Mouse (Mus musculus) c-Kit-negative CD71-positive TER-119-positive erythroid progenitor cells, embryonic 14.5 days (primary cell): ENCODE measurements around the gene H2al1a.

Experiments
- DNase-seq: peaks from one replicate; pipeline ENCODE4 v3.0.0-alpha.2; 2013; ENCODE audit warnings: low read depth, low spot score

Gene H2al1a

DNA sequence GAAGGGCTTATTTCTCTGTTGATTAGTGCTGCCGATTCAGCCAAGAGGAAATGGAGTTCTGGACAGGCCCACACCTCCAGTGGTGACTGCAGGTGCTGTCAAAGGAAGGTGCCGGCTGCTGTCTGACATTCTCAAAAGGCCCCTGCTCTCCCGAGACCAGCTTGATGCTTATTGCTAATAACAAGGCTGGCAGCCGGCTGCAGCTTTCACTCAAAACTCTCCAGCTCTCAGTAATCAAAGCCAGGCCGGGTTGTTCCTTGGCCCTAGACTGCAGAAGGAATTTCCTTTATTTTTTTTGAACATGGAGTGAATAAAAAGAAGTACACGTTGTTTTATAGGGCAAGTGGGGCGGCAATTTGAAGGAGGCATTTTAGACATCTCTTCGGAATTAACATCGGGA lies 46.7 kb downstream of the H2al1a start:
- DNase-seq = no peak

DNA sequence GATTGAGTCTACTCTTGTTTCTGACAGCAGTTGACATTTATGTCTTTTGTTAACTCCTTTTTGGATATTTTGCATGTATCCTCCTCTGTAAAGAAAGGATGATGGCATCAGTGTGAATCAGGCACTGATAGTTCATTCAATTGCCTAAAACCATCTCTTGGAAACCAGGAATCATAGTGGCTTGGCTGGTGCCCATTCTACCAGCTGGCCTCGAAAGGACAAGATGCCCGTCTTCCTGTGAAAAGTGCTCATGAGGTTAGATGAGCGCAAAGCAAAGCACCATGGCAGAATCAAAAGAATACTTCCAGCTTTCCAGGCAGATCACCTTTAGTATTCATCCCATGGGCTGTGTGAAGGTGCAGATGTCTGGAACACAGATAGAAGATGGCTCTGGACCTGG lies 47.7 kb downstream of the H2al1a start:
- DNase-seq = no peak
